Mouse (Mus musculus) liver (tissue): ENCODE results near the gene Nkiras1.

Source experiments
- DNase-seq: peaks from one replicate; pipeline ENCODE4 v3.0.0-alpha.2; 2020; ENCODE audit warnings: mixed read lengths

The Nkiras1 gene

GRCm38 (mm10) chr14:18280375-18280774 is 9.4 kb downstream of the Nkiras1 start:
- no peak for DNase-seq

- no peak for DNase-seq
These were observed 13.6 kb downstream of the Nkiras1 start for GRCm38 (mm10) chr14:18284581-18284980.

GRCm38 (mm10) chr14:18285476-18285875 is 14.5 kb downstream of the Nkiras1 start:
- DNase-seq: no peak

- no peak for DNase-seq
These were observed 15.5 kb downstream of the Nkiras1 start for GRCm38 (mm10) chr14:18286441-18286840.

GRCm38 (mm10) chr14:18287391-18287790 is 16.5 kb downstream of the Nkiras1 start:
- DNase-seq: no peak

GRCm38 (mm10) chr14:18292111-18292510 is 21.2 kb downstream of the Nkiras1 start:
- no peak for DNase-seq

GRCm38 (mm10) chr14:18292578-18292977 is 21.6 kb downstream of the Nkiras1 start:
- no peak for DNase-seq

GRCm38 (mm10) chr14:18297441-18297840 is 26.5 kb downstream of the Nkiras1 start:
- no peak for DNase-seq

GRCm38 (mm10) chr14:18298874-18299273 is 27.9 kb downstream of the Nkiras1 start:
- DNase-seq: no peak

- no peak for DNase-seq
These were observed 29.7 kb downstream of the Nkiras1 start for GRCm38 (mm10) chr14:18300676-18301075.

- DNase-seq: no peak
These were observed 30.7 kb downstream of the Nkiras1 start for GRCm38 (mm10) chr14:18301591-18301990.

GRCm38 (mm10) chr14:18302750-18303149 is 31.8 kb downstream of the Nkiras1 start:
- DNase-seq: no peak

- DNase-seq: no peak
These were observed 32.3 kb downstream of the Nkiras1 start for GRCm38 (mm10) chr14:18303262-18303661.

GRCm38 (mm10) chr14:18304165-18304564 is 33.2 kb downstream of the Nkiras1 start:
- DNase-seq: no peak

GRCm38 (mm10) chr14:18317457-18318411 is 46.8 kb downstream of the Nkiras1 start:
- DNase-seq: no peak

- DNase-seq: peak; percentile 23
These were observed 56.2 kb downstream of the Nkiras1 start for GRCm38 (mm10) chr14:18326968-18327672.

- DNase-seq: peak; percentile 38
These were observed 60.1 kb downstream of the Nkiras1 start for GRCm38 (mm10) chr14:18330789-18331692.

GRCm38 (mm10) chr14:18331693-18332131 is 60.8 kb downstream of the Nkiras1 start, which contains the start of gene Ube2e1:
Gene Ube2e1 (minus strand): TSS chr14:18331859.
- DNase-seq: peak; percentile 74
